Mouse (Mus musculus) left cerebral cortex, postnatal 14 days (tissue): ENCODE results near the gene Xpo6. TPM values are rescaled to one million over a fixed set of nuclear protein-coding genes. Genes with fewer than 3 reads are reported as not detected.

ENCODE experiments used
- DNase-seq, 2 experiments: peaks; one replicate each; pipeline ENCODE4 v3.0.0; 2021 to 2022; ENCODE audit warnings: low spot score in 2 of 2, mixed read lengths in 1 of 2
- intact Hi-C: fragments of 180-260 bp; cut with DNase I; formaldehyde crosslinking; loops from one replicate; pipeline ENCODE4 v1.15.1; 2025
- total RNA-seq, 2 experiments: library from RNA; stranded (reverse); gene quantifications; 2 replicates each; pipeline ENCODE4 v1.2.3; 2021

Gene Xpo6
- total RNA-seq, 2 experiments from 2014 or later, result 97.8 to 106 TPM

DNA sequence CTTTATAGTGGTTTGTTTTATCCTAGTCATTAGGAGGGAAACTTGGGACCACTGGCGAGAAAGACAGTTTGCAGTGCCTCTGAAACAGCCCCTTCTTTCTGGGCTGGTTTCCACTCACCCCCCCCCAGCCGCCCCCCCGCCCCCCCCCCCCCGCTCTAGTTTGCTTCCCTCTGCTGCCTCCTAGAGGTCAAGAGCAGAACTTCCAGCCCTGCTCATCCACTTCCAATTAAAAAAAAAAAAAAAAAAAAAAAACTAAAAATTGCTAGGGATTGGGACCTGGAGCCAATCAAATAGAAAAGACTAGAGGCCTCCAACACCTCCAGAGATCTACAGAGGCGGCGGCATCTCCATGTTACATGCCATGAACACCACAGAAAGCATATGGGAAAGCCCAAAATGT lies 112.1 kb downstream of the Xpo6 start:
- intact Hi-C loops, result loop anchor here (10.0 kb wide), 1 partner anchor 203 kb away; no protein-coding TSS in a partner anchor
- no peak for DNase-seq

DNA sequence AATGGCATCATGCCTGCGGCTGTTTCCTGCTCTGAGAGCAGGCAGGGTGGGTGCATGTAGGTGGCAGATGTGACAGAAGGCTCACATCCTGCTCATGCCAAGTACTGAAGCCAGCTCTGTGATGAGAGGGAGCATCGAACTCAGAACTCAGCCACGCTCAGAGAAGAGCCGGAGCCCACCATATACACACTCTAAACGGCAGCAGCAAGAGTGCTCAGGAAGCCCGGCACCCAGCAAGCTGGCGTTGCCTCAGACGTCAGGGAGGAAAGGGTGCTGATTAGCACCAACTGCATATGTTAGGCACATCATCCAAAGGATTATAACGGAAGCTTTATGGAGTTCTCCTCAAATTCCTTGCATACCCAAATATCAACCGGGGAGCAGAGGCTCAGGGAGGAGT lies 112.7 kb downstream of the Xpo6 start:
- no peak for DNase-seq
- intact Hi-C loops, result loop anchor here (10.0 kb wide), 1 partner anchor 203 kb away; no protein-coding TSS in a partner anchor

DNA sequence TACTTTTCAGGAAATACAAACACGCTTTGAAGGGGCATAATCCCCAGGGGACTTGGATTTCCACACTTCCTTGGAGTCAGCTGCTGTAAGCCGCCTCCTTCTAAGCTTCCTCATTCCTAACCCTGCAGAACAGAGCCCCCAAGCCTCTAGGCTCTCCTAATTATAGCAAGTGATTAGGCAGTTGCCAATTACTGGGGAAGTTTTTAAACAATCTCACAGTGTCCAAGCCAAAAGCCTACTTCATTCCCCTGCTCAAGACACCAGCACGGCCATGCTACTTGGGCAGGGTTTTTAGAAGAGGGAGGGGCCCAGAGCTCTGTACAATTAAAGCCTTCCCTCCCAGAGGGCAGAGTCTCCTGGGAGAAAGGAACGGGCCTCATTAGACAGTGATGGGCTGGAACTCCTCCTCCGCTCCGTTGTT lies 114.0 kb downstream of the Xpo6 start:
- DNase-seq, result no peak
- intact Hi-C loops, result loop anchor here (10.0 kb wide), 1 partner anchor 202 kb away; no protein-coding TSS in a partner anchor

DNA sequence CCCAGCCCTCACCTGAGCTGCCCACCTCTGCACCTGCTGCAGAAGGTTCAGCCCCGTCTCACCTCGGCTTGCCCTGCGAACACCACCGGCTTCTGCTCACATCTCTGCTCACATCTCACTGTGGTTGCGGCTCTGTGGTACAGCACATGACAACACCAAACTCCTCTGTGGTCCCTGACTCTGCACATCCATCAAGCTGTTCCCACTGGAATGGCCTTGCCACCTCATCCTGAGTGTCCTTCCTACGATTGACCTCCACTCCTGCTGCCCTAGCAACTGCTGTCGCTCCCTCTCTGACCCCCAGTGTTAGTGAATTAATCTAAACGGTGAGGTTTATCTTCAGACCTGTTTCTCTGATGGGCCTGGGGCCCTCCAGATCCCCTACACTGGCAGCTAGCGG lies 115.1 kb downstream of the Xpo6 start:
- intact Hi-C loops, result loop anchor here (10.0 kb wide), 1 partner anchor 200 kb away; no protein-coding TSS in a partner anchor
- DNase-seq, result no peak

DNA sequence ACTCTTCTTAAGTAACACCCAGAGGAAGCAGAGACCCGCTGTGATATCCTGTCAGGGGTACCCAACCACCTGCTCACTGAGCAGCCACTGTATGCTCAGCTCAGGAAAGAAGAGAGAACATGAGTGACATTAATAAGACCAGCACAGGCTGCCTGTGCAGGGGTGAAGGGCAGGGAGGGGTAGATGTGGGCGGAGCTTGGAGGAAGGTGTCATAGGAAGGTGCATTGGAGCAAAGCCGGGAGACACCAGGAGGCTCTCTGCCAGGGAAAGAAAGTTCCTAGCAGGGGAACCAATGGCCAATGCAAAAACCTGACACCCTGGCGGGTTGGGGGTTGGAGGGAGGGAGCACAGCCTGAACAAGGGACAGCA lies 116.3 kb downstream of the Xpo6 start:
- no peak for DNase-seq
- intact Hi-C loops, result loop anchor here (2.0 to 10.0 kb wide), 5 partner anchors 57 to 337 kb away; no protein-coding TSS in a partner anchor

DNA sequence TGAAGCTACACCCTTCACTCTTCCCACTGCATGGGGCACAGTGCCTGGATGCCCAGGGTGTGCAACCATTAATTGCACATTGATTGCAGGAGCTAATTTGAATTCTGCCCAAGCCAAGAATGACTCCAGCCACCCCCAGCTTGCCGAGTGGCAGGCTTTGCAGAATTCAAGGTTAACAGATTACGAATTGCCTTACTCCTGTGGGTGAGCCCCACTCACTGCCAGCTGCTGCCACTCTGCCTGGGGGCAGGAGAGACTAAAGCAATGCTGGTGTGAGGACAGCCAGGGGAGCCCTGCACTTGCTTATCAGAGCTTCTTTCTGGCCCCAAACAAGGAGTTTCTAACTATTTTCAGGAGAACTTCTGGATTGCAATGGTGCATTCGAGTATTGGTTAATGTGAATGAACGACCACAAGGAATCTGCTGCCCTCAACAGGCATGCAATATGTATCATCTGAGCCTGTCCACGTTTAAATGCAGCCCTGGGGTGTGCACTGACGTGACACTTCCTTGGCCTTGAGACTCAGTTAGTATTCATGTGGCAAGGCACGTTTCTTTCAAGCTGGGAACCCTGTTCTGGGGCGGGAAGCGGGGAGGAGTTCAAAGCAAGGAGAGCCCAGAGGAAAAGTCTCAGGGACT lies 116.8 kb downstream of the Xpo6 start:
- intact Hi-C loops, result loop anchor here (2.0 to 10.0 kb wide), 5 partner anchors 56 to 336 kb away; no protein-coding TSS in a partner anchor
- no peak for DNase-seq

DNA sequence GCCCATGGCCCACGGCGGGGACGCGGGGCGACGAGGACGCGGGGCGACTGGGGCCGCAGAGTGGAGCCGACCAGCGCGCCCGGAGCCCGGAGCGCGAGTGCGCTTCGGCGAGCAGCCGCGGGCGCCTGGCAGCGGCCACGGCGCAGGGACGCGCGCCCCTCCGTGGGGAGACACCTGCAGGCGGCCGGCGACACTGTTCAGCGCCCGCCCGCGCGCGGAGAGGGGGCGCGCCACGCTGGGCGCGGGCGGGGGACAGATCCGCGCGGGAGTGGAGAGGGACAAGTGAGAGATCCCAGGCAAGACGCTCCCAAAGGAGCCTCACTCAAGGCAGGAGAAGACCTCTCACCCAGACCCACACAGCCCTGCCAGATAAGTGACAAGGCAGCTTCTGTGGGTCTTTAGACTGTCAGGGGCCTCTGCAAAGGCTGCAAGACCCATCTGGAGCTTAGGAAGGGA lies 118.0 kb downstream of the Xpo6 start, which contains the start of gene Gsg1l:
Gsg1l (minus strand) TSS at position 126 of the 456 bp plus-strand sequence.
- intact Hi-C loops, result loop anchor here (2.0 to 10.0 kb wide), 5 partner anchors 55 to 335 kb away; no protein-coding TSS in a partner anchor
- DNase-seq, result peak in 1 of 2 experiments; percentile 44

DNA sequence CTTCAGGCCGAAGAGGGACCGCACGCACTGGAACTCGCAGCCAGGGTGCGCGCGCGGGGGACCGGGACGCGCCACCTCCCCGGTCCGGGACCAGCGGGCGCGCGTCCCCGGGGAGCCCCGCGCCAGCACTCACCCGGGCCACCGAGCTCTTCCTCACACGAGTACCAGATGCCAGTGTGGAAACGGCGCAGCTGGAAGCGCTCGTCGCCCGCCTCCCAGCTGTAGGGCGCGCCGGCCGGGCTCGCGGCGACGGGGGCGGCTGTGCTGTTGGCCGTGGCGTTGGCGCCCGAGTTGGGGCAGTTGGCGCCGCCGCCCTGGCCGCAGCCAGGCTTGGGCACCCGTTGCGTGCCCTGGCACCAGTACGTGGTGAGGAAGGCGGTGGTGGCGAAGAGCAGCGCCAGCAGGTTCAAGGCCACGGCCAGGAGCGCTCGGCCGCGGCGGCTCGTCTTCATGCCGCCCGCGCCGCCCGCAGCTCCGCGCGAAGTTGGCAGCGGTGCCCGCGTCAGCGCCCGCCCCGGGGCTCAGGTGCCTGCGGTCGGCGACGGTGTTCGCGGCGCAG lies 118.5 kb downstream of the Xpo6 start:
- no peak for DNase-seq
- intact Hi-C loops, result loop anchor here (2.0 to 10.0 kb wide), 5 partner anchors 55 to 335 kb away; no protein-coding TSS in a partner anchor

DNA sequence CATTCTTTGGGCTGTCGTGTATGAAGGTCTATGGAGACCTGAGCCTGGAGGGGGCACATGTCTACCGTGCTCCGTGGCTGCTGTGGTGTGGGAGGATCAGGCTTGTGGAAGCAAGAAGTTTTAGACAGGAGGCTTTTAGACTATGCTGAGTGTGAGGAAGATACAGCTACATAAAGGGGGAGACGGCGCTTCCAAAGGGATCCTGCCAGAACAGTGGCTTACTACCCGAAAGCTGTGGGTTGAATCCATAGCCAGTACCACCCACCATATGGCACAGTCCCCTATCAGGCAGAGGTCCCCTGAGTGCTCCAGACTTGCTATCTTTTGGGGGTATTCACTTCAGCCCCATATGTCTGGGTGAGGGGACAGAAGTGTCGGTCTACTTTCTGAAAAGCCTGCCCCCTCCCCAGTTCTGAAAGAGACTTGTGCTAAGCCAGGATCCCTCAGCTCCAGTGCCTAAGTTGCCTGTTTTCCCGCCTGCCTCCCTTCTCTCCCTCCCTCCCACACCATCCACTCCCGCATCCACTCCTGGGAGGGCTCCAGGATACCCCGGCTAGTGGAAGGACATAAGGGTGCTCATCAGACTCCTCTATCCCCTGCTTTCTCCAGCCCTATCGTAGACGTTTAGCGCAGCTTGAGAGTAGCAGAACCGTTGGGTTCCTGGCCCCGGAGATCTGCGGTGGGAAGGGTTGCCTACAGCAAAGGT lies 119.2 kb downstream of the Xpo6 start:
- intact Hi-C loops, result loop anchor here (5.0 to 10.0 kb wide), 4 partner anchors 54 to 334 kb away; no protein-coding TSS in a partner anchor
- peak; percentile 24 to 43 for DNase-seq

DNA sequence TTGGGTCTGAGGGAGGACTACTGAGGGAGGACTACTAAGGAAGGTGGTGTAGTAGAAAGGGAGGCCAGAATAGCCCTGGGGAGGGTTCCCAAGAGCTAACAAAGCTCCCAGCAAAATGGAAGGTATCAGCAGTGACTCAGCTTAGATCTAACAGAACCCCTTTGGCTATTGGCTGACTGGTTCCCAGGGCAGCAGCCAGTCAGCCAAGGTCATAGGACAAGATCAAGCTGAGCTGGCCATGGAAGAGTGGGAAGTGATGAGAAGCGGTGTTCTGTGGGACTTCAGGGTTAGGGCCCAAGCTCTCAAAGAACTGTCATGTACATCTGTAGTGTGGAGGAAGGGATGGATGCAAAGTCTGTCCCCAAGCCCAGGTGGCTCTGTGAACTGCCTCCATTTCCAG lies 123.4 kb downstream of the Xpo6 start:
- intact Hi-C loops, result no loop called here
- no peak for DNase-seq

DNA sequence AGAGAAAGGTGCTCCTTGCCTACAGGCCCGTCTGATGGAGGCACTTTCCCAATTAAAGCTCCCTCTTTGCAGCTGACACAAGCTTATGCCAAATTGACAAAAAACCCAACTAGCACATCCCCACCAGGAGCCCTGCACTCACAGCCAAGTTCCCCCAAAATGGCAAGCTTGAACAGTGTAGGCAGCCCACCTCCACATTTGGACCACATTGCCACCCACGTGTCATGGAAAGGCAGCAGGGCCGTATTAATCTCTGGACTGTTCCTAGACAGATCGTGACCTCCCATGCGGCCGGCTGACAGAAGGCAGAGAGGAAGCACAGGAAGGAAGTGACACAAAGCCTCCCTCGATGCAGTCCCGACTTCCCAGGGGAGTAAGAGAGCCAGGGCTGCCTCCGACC lies 125.2 kb downstream of the Xpo6 start:
- intact Hi-C loops, result no loop called here
- no peak for DNase-seq

DNA sequence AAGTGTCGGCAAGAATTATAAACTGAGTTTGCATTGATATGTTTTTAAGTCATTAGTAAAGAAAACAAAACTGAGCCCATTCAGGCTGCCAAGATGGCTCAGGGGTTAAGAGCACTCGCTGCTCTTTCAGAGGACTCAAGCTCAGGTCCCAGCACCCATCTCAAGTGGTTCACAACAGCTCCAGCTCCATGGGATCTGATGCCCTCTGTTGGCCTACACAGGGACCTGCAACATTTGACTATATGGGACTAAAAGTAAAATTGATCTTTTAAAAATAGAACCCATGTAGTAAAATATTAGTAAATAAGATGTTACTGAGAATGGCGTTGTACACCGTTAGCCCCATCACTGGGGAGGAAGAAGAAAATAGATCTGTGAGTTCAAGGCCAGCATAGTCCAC lies 130.0 kb downstream of the Xpo6 start:
- DNase-seq, result no peak
- intact Hi-C loops, result no loop called here

DNA sequence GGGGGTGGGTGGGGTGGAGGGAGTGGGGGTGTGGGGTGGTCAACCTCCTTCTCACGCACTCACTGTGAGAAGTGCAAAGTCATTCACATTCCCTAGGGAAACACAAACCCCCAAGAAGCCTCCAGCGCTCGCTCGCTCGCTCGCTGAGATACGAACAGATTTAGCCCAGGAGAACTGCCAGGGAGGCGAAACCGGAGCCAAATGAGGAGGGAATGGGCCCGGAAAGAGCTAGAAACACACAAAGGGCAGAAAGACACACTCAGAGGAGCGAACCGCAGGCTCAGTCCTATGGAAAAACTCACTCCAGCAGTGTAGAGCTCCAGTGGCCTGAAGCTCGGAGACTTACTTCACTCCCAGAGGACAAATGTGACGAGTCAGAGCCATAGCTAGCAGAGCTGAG lies 133.5 kb downstream of the Xpo6 start:
- DNase-seq, result peak in 1 of 2 experiments; percentile 61
- intact Hi-C loops, result no loop called here

DNA sequence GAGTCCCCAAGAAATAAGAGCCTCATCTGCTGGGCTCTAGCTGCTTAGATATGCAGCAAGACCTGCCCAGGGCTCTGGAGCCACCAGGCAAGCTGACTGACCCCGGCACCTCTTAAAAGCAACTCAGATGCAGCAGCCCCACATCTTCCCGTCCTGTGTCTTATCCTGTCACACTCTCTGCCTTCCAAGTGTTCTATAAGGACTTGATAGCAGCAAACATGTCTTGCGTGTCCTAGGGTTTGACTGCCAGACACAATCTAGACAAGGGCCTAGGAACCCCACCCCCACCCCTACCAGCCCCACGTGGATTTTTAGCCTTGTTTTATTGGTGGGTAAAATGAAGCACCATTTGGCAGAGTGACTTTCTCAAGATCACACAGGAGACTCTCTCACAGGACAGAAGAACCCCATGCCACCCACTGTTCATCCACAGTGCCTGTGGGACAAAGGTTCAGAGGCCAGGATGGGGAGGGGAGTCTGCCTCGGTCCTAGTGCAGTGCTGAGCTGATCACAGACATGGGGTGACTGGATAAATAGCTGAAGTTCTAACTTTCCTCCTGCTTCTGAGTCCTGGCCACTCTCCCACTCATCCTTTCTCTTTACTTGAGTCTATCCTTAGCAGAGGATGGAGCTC lies 134.9 kb downstream of the Xpo6 start:
- no peak for DNase-seq
- intact Hi-C loops, result no loop called here

DNA sequence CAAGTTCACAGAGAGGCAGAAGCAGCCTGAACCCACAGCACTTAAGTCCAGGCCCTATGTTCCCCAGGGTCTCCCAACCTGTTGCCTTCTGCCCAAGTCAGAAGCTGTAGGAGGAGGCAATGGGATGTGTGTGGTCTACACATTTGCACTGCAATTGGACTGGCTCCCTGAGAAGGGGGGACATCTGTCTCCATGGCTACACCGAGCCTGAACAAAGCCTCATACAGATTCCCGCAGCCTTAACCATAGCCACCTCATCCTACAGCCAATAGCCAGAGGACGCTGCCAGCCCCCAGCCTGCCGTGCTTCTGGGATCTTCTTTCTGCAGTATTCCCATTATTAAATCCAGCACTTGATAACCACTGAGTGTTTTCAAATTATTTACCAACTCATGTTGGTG lies 138.1 kb downstream of the Xpo6 start:
- DNase-seq, result no peak
- intact Hi-C loops, result no loop called here

DNA sequence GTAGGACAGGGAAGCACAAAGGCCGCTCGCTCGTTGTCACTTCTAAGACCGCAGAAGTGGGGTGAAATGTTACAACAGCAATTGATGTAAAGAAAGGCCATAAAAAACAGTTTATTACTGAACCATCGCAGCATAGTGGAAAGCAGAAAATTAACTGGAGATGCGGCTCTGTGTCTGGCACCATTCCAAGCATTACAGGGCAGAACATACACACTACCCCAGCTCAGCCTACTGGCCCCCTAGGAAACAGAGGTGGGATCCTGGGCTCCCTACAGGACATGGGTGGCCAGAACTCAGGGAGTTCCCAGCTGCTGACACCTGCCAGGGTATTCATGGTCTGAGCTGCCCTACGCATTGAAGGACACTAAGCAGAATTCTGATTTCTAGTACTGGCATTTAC lies 141.4 kb downstream of the Xpo6 start:
- intact Hi-C loops, result no loop called here
- DNase-seq, result no peak

DNA sequence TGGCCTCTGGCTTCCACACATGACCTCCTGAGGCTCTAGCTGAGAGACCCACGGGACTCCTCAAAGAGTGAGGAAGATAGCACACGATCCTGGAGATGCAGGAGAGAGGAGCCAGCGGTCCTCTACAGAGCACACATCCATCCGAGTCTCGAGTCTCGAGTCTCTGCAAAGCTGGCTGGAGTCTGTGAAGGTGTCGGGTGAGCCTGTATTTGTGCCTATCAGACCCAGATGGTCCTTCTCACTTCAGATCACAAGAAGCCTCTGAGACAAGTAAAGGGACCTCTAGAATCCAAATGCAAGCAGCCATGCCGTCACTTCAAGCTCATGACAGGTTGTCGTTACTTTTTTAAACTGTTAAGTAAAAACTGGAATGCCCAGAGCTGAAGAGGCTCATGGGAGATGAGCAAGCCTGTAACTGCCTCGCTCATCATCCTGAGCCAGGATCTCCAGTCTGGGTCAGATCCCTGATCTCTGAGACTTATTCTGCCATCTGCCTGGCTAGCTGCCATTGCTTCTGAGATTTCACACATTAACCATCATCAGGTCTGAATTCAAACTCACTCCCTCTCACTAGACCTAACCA lies 142.9 kb downstream of the Xpo6 start:
- no peak for DNase-seq
- intact Hi-C loops, result no loop called here

DNA sequence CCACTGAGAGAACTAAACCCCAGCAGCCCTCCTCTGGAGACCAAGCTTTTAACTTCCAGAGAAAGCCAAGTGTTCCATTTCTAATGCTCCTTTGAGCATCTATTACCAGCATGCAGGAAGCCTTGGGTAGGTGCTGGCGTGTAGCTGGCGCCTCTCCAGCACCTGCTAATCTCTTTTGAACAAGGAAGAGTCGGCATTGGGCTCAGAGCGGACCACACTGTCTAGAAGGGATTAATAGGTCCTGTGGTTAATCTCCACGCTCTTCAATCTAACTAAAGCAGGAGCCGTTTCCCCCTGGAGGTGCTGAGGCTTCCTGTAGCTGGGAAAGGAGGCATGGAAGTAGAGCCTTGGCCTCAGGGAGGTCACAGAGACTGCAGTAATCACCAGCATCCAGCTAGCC lies 145.7 kb downstream of the Xpo6 start:
- intact Hi-C loops, result no loop called here
- DNase-seq, result no peak

DNA sequence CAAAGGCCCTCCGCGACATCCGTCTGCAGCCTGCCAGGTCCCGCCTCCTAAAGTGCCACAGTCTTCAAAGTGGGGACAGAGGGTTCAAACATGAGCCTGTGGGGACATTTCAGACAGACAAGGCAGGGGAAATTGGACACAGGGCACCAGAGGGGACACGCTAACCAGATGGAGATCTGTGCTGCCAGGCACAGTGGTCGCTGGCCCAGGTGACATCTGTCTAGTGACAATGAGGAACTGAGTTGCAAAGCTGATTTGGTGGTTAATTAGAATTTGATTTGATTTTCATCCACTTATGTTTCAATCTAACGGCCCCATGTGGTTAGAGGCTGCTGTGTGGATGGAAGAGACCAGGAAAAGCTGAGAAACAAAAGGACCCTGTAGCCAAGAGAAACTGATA lies 146.7 kb downstream of the Xpo6 start:
- DNase-seq, result no peak
- intact Hi-C loops, result no loop called here
